Mouse (Mus musculus): ENCODE measurements around the gene Fam216a. TPM values are rescaled to one million over a fixed set of nuclear protein-coding genes. Genes with fewer than 3 reads are reported as not detected.

Gene Fam216a
- polyA plus RNA-seq, 1 experiment, result 49.5 TPM

GRCm38 (mm10) chr5:122402772-122403171 is 30.6 kb upstream of the Fam216a start:
- Histone ChIP-seq H3K4me3 (ENCODE audit: insufficient read depth, poor library complexity, severe bottlenecking) (no peak overlapping the region), H3K79me2 (ENCODE audit: control insufficient read depth, insufficient read depth) (peaks cover 8% of the 10 kb centered on the region), H3K79me3 (ENCODE audit: low read depth) (no peaks in the 10 kb centered on the region), H3ac (ENCODE audit: control insufficient read depth, insufficient read length, low read depth) (peak overlapping the region; percentile 8), H3K36me3 (ENCODE audit: control insufficient read depth, insufficient read depth) (peaks cover 67% of the 10 kb centered on the region), H3K27me3 (ENCODE audit: control insufficient read depth, insufficient read depth, insufficient read length) (no peaks in the 10 kb centered on the region)
- TF ChIP-seq MYOG (IDR thresholded peaks at IDR 0.05; ENCODE audit: control insufficient read depth, extremely low read depth, insufficient read length), result no peak
- TF ChIP-seq CEBPB (IDR thresholded peaks at IDR 0.05; ENCODE audit: low read depth), result no peak
- TF ChIP-seq CTCF (IDR thresholded peaks at IDR 0.05; ENCODE audit: control insufficient read depth, insufficient read depth, insufficient read length), result no peak
- TF ChIP-seq MYOD1 (IDR thresholded peaks at IDR 0.05; ENCODE audit: control insufficient read depth, insufficient read length, low read depth), result no peak
- no peak for TF ChIP-seq MAX (IDR thresholded peaks at IDR 0.05)
- TF ChIP-seq USF1 (IDR thresholded peaks at IDR 0.05; ENCODE audit: low read depth), result no peak
- no peak for TF ChIP-seq FOSL1 (IDR thresholded peaks at IDR 0.05; ENCODE audit: insufficient read depth, low read length, poor library complexity, severe bottlenecking)

GRCm38 (mm10) chr5:122402160-122402559 is 30.0 kb upstream of the Fam216a start:
- Histone ChIP-seq H3K36me3 (ENCODE audit: control insufficient read depth, insufficient read depth) (peaks cover 70% of the 10 kb centered on the region), H3ac (ENCODE audit: control insufficient read depth, insufficient read length, low read depth) (no peak overlapping the region), H3K79me2 (ENCODE audit: control insufficient read depth, insufficient read depth) (peaks cover 13% of the 10 kb centered on the region), H3K27me3 (ENCODE audit: control insufficient read depth, insufficient read depth, insufficient read length) (no peaks in the 10 kb centered on the region), H3K79me3 (ENCODE audit: low read depth) (no peaks in the 10 kb centered on the region), H3K4me3 (ENCODE audit: insufficient read depth, poor library complexity, severe bottlenecking) (no peak overlapping the region)
- no peak for TF ChIP-seq MYOD1 (IDR thresholded peaks at IDR 0.05; ENCODE audit: control insufficient read depth, insufficient read length, low read depth)
- TF ChIP-seq MYOG (IDR thresholded peaks at IDR 0.05; ENCODE audit: control insufficient read depth, extremely low read depth, insufficient read length), result no peak
- no peak for TF ChIP-seq CEBPB (IDR thresholded peaks at IDR 0.05; ENCODE audit: low read depth)
- no peak for TF ChIP-seq USF1 (IDR thresholded peaks at IDR 0.05; ENCODE audit: low read depth)
- TF ChIP-seq FOSL1 (IDR thresholded peaks at IDR 0.05; ENCODE audit: insufficient read depth, low read length, poor library complexity, severe bottlenecking), result no peak
- TF ChIP-seq CTCF (IDR thresholded peaks at IDR 0.05; ENCODE audit: control insufficient read depth, insufficient read depth, insufficient read length), result no peak
- TF ChIP-seq MAX (IDR thresholded peaks at IDR 0.05), result no peak

- Histone ChIP-seq H3K4me3 (ENCODE audit: insufficient read depth, poor library complexity, severe bottlenecking) (no peak overlapping the region), H3K79me3 (ENCODE audit: low read depth) (no peaks in the 10 kb centered on the region), H3ac (ENCODE audit: control insufficient read depth, insufficient read length, low read depth) (no peak overlapping the region), H3K27me3 (ENCODE audit: control insufficient read depth, insufficient read depth, insufficient read length) (no peaks in the 10 kb centered on the region), H3K36me3 (ENCODE audit: control insufficient read depth, insufficient read depth) (peaks cover 67% of the 10 kb centered on the region), H3K79me2 (ENCODE audit: control insufficient read depth, insufficient read depth) (peaks cover 13% of the 10 kb centered on the region)
- TF ChIP-seq CTCF (IDR thresholded peaks at IDR 0.05; ENCODE audit: control insufficient read depth, insufficient read depth, insufficient read length), result peak; percentile 88
- TF ChIP-seq MYOD1 (IDR thresholded peaks at IDR 0.05; ENCODE audit: control insufficient read depth, insufficient read length, low read depth), result no peak
- TF ChIP-seq USF1 (IDR thresholded peaks at IDR 0.05; ENCODE audit: low read depth), result no peak
Measured at GRCm38 (mm10) chr5:122401303-122401640, 29.1 kb upstream of the Fam216a start.

- no peak overlapping the region for H3K4me3 ChIP-seq (ENCODE audit: insufficient read depth, poor library complexity, severe bottlenecking)
- H3K79me2 ChIP-seq (ENCODE audit: control insufficient read depth, insufficient read depth), result peaks cover 13% of the 10 kb centered on the region
- H3K79me3 ChIP-seq (ENCODE audit: low read depth), result no peaks in the 10 kb centered on the region
- no peaks in the 10 kb centered on the region for H3K27me3 ChIP-seq (ENCODE audit: control insufficient read depth, insufficient read depth, insufficient read length)
- H3K36me3 ChIP-seq (ENCODE audit: control insufficient read depth, insufficient read depth), result peaks cover 62% of the 10 kb centered on the region
- TF ChIP-seq USF1 (IDR thresholded peaks at IDR 0.05; ENCODE audit: low read depth) (no peak), CTCF (IDR thresholded peaks at IDR 0.05; ENCODE audit: control insufficient read depth, insufficient read depth, insufficient read length) (no peak), MAX (IDR thresholded peaks at IDR 0.05) (no peak), MYOD1 (IDR thresholded peaks at IDR 0.05; ENCODE audit: control insufficient read depth, insufficient read length, low read depth) (no peak), FOSL1 (IDR thresholded peaks at IDR 0.05; ENCODE audit: insufficient read depth, low read length, poor library complexity, severe bottlenecking) (no peak), MYOG (IDR thresholded peaks at IDR 0.05; ENCODE audit: control insufficient read depth, extremely low read depth, insufficient read length) (no peak), CEBPB (IDR thresholded peaks at IDR 0.05; ENCODE audit: low read depth) (no peak)
- H3ac ChIP-seq (ENCODE audit: control insufficient read depth, insufficient read length, low read depth), result no peak overlapping the region
Measured at GRCm38 (mm10) chr5:122400628-122401302, 28.6 kb upstream of the Fam216a start.

GRCm38 (mm10) chr5:122399871-122400270 is 27.7 kb upstream of the Fam216a start:
- H3K27me3 ChIP-seq (ENCODE audit: control insufficient read depth, insufficient read depth, insufficient read length), result no peaks in the 10 kb centered on the region
- H3K36me3 ChIP-seq (ENCODE audit: control insufficient read depth, insufficient read depth), result peaks cover 53% of the 10 kb centered on the region
- TF ChIP-seq MYOG (IDR thresholded peaks at IDR 0.05; ENCODE audit: control insufficient read depth, extremely low read depth, insufficient read length) (no peak), MAX (IDR thresholded peaks at IDR 0.05) (no peak), FOSL1 (IDR thresholded peaks at IDR 0.05; ENCODE audit: insufficient read depth, low read length, poor library complexity, severe bottlenecking) (no peak)
- H3ac ChIP-seq (ENCODE audit: control insufficient read depth, insufficient read length, low read depth), result no peak overlapping the region
- H3K4me3 ChIP-seq (ENCODE audit: insufficient read depth, poor library complexity, severe bottlenecking), result no peak overlapping the region
- H3K79me2 ChIP-seq (ENCODE audit: control insufficient read depth, insufficient read depth), result peaks cover 18% of the 10 kb centered on the region
- H3K79me3 ChIP-seq (ENCODE audit: low read depth), result peaks cover 3% of the 10 kb centered on the region

- H3K79me3 ChIP-seq (ENCODE audit: low read depth), result peaks cover 11% of the 10 kb centered on the region
- peaks cover 29% of the 10 kb centered on the region for H3K36me3 ChIP-seq (ENCODE audit: control insufficient read depth, insufficient read depth)
- H3K4me3 ChIP-seq (ENCODE audit: insufficient read depth, poor library complexity, severe bottlenecking), result no peak overlapping the region
- peaks cover 35% of the 10 kb centered on the region for H3K79me2 ChIP-seq (ENCODE audit: control insufficient read depth, insufficient read depth)
- H3K27me3 ChIP-seq (ENCODE audit: control insufficient read depth, insufficient read depth, insufficient read length), result no peaks in the 10 kb centered on the region
- no peak overlapping the region for H3ac ChIP-seq (ENCODE audit: control insufficient read depth, insufficient read length, low read depth)
- TF ChIP-seq CEBPB (IDR thresholded peaks at IDR 0.05; ENCODE audit: low read depth), result no peak
- no peak for TF ChIP-seq CTCF (IDR thresholded peaks at IDR 0.05; ENCODE audit: control insufficient read depth, insufficient read depth, insufficient read length)
- TF ChIP-seq USF1 (IDR thresholded peaks at IDR 0.05; ENCODE audit: low read depth), result no peak
- TF ChIP-seq MYOG (IDR thresholded peaks at IDR 0.05; ENCODE audit: control insufficient read depth, extremely low read depth, insufficient read length), result no peak
- TF ChIP-seq MAX (IDR thresholded peaks at IDR 0.05), result no peak
- TF ChIP-seq FOSL1 (IDR thresholded peaks at IDR 0.05; ENCODE audit: insufficient read depth, low read length, poor library complexity, severe bottlenecking), result no peak
- TF ChIP-seq MYOD1 (IDR thresholded peaks at IDR 0.05; ENCODE audit: control insufficient read depth, insufficient read length, low read depth), result no peak
Measured at GRCm38 (mm10) chr5:122397495-122397894, 25.3 kb upstream of the Fam216a start.
